Mouse (Mus musculus) forebrain, embryonic 11.5 days (tissue): ENCODE measurements around the gene Tenm2. TPM values are rescaled to one million over a fixed set of nuclear protein-coding genes. Genes with fewer than 3 reads are reported as not detected.

ENCODE experiments used
- ATAC-seq: fragments of 200-750 bp; cut with Nextera tagmentation; replicated peaks from 2 replicates; pipeline ENCODE4 v1.8.0; 2017; ENCODE audit warnings: moderate TSS enrichment; ENCODE audit not compliant: low FRiP score
- DNase-seq: peaks from one replicate; pipeline ENCODE4 v3.0.0-alpha.2; 2017; ENCODE audit warnings: low spot score
- H3K27ac ChIP-seq: fragments of 300-500 bp; sonication (generic); 2 replicates; pipeline ENCODE4 v1.5.1; 2014; ENCODE audit warnings: low read depth, low read length
- H3K27me3 ChIP-seq: fragments of 300-500 bp; sonication (generic); 2 replicates; pipeline ENCODE4 v1.6.1; 2014; ENCODE audit warnings: mild to moderate bottlenecking, low read length, mixed read lengths; ENCODE audit not compliant: control insufficient read depth, insufficient read depth
- H3K36me3 ChIP-seq: fragments of 300-500 bp; sonication (generic); 2 replicates; pipeline ENCODE4 v1.6.1; 2014; ENCODE audit warnings: mild to moderate bottlenecking, low read length, moderate library complexity, mixed read lengths; ENCODE audit not compliant: control insufficient read depth, insufficient read depth
- H3K4me1 ChIP-seq: fragments of 300-500 bp; sonication (generic); replicated peaks from 2 replicates; pipeline ENCODE4 v1.6.1; 2014; ENCODE audit warnings: low read length, mixed read lengths; ENCODE audit not compliant: control insufficient read depth, insufficient read depth
- H3K4me2 ChIP-seq: fragments of 300-500 bp; sonication (generic); 2 replicates; pipeline ENCODE4 v1.6.1; 2014; ENCODE audit warnings: low read depth, mild to moderate bottlenecking, low read length, moderate library complexity, mixed read lengths; ENCODE audit not compliant: severe bottlenecking
- H3K4me3 ChIP-seq: fragments of 300-500 bp; sonication (generic); 2 replicates; pipeline ENCODE4 v1.5.1; 2014; ENCODE audit warnings: low read depth, low read length
- H3K9ac ChIP-seq: fragments of 300-500 bp; sonication (generic); 2 replicates; pipeline ENCODE4 v1.6.1; 2014; ENCODE audit warnings: low read length
- H3K9me3 ChIP-seq: fragments of 300-500 bp; sonication (generic); 2 replicates; pipeline ENCODE4 v1.6.1; 2016; ENCODE audit warnings: low read length, mixed read lengths; ENCODE audit not compliant: control insufficient read depth
- WGBS: fragments of 180-500 bp; shearing (Covaris S2); extraction: QIAGEN DNeasy Blood & Tissue Kit; methylation state at CpG from one replicate; pipeline ENCODE4 v1.1.7; 2014; 5-methylcytosine and 5-hydroxymethylcytosine counted together
- polyA plus RNA-seq: library from polyadenylated mRNA; unstranded; fragments of >200 nt; fragmentation: Nextera tagmentation; extraction: Ambion mirVana; gene quantifications from 2 replicates; pipeline ENCODE4 v1.2.1, GENCODE M21; 2014

The Tenm2 gene
- polyA plus RNA-seq, 1 experiment from 2014 or later = 3.8 TPM

DNA sequence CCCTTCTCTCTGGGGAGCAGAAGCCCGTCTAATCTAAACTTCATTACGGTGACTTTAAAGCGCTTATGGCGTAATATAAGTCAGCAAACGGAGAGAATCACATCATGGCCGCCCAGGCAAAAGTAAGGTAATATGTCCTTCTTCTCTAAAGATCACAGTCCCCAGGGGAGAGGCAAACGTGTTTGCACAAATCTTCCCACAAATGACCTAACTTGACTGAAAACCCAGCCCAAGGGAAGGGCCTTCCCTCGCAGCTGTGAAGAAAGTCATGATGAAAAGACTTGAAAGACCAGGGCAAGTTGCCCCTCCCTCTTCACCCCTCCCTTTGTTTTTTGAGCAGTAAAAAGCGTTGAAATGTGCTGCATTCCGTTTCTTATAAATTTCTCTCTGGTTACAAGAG, 971.9 kb downstream of the Tenm2 start:
- no peak overlapping the region for H3K27ac ChIP-seq
- no peaks in the 10 kb centered on the region for H3K4me1 ChIP-seq
- H3K4me3 ChIP-seq = no peak overlapping the region
- no peaks in the 10 kb centered on the region for H3K36me3 ChIP-seq
- no peak for ATAC-seq
- H3K4me2 ChIP-seq = no peak overlapping the region
- H3K9me3 ChIP-seq = no peaks in the 10 kb centered on the region
- DNase-seq = no peak
- H3K27me3 ChIP-seq = no peaks in the 10 kb centered on the region; the same call in 1 of the 2 replicates
- WGBS = 62% methylated on average over 10 of the region's 10 CpGs
- H3K9ac ChIP-seq = no peak overlapping the region

DNA sequence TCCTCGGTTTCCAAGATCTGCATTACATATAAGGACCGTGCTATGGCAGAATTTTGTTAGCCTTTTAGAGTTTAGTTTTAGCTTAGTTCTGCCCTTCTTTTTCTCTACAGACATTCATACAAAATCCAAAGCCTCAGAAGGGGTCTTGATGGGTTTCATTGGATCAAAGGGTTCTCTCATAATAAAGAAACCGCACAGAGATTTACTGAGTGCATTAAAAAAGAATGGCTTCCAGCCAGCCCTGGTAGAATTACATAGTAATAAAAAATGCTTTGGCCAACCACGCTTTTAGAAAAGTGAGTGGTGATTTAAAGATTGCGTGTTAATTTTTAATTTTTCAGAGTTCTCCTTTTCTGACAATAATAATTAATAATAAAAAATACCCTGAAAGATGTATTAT, 978.6 kb downstream of the Tenm2 start:
- H3K9me3 ChIP-seq = no peaks in the 10 kb centered on the region
- H3K9ac ChIP-seq = no peak overlapping the region
- no peak overlapping the region for H3K4me3 ChIP-seq
- H3K27me3 ChIP-seq = no peaks in the 10 kb centered on the region; the same call in 1 of the 2 replicates
- H3K27ac ChIP-seq = no peak overlapping the region
- H3K36me3 ChIP-seq = no peaks in the 10 kb centered on the region
- 70% methylated on average over 5 of the region's 5 CpGs for WGBS
- ATAC-seq = no peak
- H3K4me2 ChIP-seq = no peak overlapping the region
- no peak for DNase-seq
- no peaks in the 10 kb centered on the region; the same call in 1 of the 2 replicates for H3K4me1 ChIP-seq

DNA sequence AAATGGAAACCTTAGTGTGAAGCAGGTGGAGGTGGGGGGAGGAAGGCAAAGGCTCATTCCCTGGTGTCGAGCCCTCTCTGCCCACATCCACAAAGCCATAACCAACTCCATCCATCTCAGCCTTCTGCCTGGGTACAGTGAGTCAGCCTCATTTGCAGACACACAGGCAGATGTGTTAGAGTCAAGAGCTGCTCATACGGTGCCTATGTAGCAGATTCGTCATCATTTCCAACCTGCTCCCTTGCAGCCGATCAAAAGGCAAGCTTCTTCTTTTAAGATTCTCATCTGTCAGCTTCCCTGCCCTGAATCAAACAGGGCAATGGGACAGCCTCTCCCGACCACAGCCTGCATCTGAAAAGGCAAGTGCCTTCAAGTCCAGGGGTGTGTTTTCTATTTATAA, 979.0 kb downstream of the Tenm2 start:
- H3K4me2 ChIP-seq = no peak overlapping the region
- H3K9ac ChIP-seq = no peak overlapping the region
- H3K27me3 ChIP-seq = no peaks in the 10 kb centered on the region; the same call in 1 of the 2 replicates
- no peak overlapping the region for H3K27ac ChIP-seq
- no peak overlapping the region for H3K4me3 ChIP-seq
- no peaks in the 10 kb centered on the region for H3K36me3 ChIP-seq
- H3K4me1 ChIP-seq = no peaks in the 10 kb centered on the region; the same call in 1 of the 2 replicates
- WGBS = 72% methylated on average over 5 of the region's 5 CpGs
- DNase-seq (no peak), ATAC-seq (no peak)
- no peaks in the 10 kb centered on the region for H3K9me3 ChIP-seq

DNA sequence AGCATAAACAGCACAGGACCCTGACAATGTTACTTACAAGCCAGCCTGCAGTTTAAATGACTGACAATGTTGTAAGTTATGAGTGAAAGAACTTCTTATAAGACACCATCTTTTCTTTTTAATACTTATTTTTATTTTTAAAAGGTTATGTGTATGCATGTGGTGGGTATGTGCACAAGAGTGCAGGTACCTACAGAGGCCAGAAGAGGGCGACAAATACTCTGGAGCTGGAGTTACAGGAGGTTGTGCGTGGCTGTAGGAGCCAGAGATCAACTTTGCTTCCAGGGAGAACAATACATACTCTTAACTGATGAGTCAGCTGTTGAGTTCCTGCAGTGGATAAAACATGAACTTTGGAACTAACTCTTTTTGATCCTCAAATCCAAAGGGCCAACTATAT, 981.7 kb downstream of the Tenm2 start:
- Histone ChIP-seq H3K27ac (no peak overlapping the region), H3K4me1 (peaks cover 2% of the 10 kb centered on the region; the same call in 1 of the 2 replicates), H3K9ac (no peak overlapping the region), H3K36me3 (no peaks in the 10 kb centered on the region), H3K27me3 (no peaks in the 10 kb centered on the region), H3K4me3 (no peak overlapping the region), H3K9me3 (no peaks in the 10 kb centered on the region), H3K4me2 (no peak overlapping the region)
- DNase-seq = no peak
- 88% methylated on average over 2 of the region's 2 CpGs for WGBS
- ATAC-seq = no peak

DNA sequence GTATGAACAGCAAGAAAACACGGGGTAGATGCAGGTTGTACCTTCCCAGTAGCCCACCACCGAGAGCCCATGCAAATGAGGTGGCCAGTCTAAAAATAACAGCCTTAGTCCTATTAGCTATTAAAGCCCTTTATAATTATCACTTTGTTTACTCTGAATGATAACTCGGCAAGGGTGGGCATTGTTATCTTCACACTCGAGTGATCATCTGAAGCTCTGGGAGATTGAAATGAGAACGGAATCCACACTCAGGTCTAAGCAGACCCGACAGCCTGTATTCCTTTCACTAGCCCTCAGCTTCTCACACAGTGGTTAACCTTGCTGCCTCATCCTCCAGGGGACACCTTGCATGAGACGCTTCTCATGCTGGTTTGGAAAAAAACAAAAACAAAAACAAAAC, 985.7 kb downstream of the Tenm2 start:
- no peak for ATAC-seq
- WGBS = 20% methylated on average over 7 of the region's 7 CpGs
- Histone ChIP-seq H3K27me3 (no peaks in the 10 kb centered on the region), H3K27ac (no peak overlapping the region), H3K4me2 (no peak overlapping the region), H3K4me1 (peaks cover 2% of the 10 kb centered on the region; the same call in 1 of the 2 replicates), H3K9ac (no peak overlapping the region), H3K36me3 (no peaks in the 10 kb centered on the region), H3K4me3 (no peak overlapping the region), H3K9me3 (no peaks in the 10 kb centered on the region)
- no peak for DNase-seq

DNA sequence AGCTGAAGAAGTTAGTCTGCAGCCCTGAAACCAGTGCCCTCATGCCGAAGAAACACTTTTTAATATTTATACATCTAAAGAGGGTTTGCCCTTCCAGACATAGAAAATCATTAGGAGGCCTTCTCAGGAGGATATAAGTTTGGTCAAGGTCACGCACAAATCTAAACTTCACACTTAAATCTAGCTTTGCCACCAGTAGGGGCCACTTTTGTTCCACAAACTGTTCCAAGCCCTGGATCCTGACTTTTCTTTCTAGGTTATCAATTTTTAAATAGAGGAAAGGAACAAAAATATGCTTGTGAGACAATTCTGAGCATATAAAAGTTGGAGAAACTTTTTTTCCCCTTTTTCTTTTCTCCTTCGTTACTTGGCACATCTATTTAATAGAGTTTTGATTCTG, 989.6 kb downstream of the Tenm2 start:
- no peak for ATAC-seq

DNA sequence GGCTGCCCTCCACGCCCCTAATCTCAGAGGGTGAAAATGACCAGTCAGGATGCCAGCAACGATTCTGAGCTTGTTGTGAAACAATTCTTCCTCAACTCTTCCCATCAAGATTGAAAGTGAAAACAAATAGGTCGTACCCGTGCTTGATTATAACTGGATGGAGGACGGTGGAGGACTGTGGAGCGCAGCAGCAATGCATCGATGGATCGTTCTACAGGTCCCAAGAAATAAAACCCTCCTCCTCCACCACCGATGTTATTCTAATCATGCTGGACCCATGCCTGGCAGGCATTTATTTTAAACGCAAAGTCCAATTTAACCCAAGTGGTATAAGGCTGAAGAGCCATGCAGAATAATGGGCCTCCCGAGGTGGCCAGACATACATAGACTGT, 991.3 kb downstream of the Tenm2 start:
- no peak overlapping the region for H3K9ac ChIP-seq
- no peak overlapping the region for H3K4me3 ChIP-seq
- WGBS = 90% methylated on average over 11 of the region's 11 CpGs
- ATAC-seq (no peak), DNase-seq (no peak)
- H3K36me3 ChIP-seq = no peaks in the 10 kb centered on the region
- H3K27me3 ChIP-seq = no peaks in the 10 kb centered on the region
- no peak overlapping the region for H3K27ac ChIP-seq
- no peaks in the 10 kb centered on the region for H3K9me3 ChIP-seq
- no peak overlapping the region for H3K4me2 ChIP-seq
- H3K4me1 ChIP-seq = 0 out of 2 replicates have a peak, but pooled peaks cover 2% of the 10 kb centered on the region

More for the DNA sequence above, 989.6 kb downstream of the Tenm2 start:
- 89% methylated on average over 3 of the region's 3 CpGs for WGBS
- H3K9ac ChIP-seq = no peak overlapping the region
- no peak for DNase-seq
- no peaks in the 10 kb centered on the region for H3K27me3 ChIP-seq
- no peak overlapping the region for H3K4me2 ChIP-seq
- H3K27ac ChIP-seq = no peak overlapping the region
- no peaks in the 10 kb centered on the region for H3K9me3 ChIP-seq
- no peaks in the 10 kb centered on the region for H3K36me3 ChIP-seq
- peaks cover 4% of the 10 kb centered on the region; the same call in 1 of the 2 replicates for H3K4me1 ChIP-seq
- H3K4me3 ChIP-seq = no peak overlapping the region

DNA sequence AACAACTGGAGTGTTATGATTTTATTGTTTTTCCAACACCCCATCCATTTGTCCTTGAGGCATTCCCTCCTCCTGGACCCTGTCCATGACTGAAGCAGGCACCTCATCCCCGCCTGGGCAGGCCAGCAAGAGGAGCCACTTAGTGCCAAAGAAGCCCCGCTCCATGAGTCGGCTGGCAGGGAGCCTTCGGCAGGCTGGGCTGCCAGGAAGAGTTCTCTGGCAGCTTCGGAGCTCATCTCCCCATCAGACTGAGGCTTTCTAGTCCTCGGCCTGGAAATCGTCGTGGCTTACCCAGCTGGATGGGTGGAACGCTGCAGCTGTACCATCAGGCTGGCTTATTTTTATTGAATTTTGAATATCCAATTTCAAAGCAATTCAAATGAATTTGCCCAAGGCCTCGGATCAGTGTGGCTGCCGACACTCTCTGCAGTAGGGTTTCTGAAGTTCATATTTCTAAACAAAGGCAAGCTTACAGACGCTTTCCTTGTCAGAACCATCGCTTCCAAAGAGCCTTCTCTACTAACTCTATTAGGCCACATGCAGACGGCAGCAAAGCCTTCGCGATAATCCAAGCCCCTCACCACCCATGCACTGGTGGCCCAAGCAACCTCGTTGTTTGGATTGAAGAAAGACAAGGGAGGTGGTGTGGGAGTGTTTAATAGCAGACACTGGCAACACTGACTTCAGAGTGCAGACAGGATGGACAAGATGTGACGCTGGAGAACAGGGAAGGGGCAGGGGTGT, 991.8 kb downstream of the Tenm2 start:
- no peak overlapping the region for H3K27ac ChIP-seq
- DNase-seq = no peak
- H3K9ac ChIP-seq = no peak overlapping the region
- no peak for ATAC-seq
- 80% methylated on average over 18 of the region's 18 CpGs for WGBS
- H3K4me3 ChIP-seq = no peak overlapping the region
- H3K9me3 ChIP-seq = no peaks in the 10 kb centered on the region
- H3K27me3 ChIP-seq = no peaks in the 10 kb centered on the region
- H3K4me1 ChIP-seq = 0 out of 2 replicates have a peak, but pooled peaks cover 2% of the 10 kb centered on the region
- H3K36me3 ChIP-seq = no peaks in the 10 kb centered on the region
- H3K4me2 ChIP-seq = no peak overlapping the region

DNA sequence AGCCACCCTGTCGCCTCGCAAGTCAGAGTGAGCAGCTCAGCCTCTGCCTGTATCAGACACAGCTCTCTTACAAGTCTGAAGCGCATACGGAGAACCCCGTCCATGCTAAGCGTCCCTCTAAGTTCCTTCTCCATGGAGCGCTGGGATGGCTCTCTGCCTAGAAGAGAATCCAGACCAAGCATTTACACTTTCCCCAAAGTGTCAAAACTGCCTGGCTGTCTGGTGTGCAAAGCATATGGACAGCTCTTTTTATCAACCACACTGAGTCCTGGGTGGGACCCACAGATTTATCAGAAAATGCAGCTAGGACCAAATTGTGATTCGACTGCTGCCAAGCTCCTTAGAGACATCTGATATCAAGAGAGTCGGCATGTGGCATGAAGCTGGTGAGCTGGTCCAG, 996.9 kb downstream of the Tenm2 start:
- Histone ChIP-seq H3K36me3 (no peaks in the 10 kb centered on the region), H3K9ac (no peak overlapping the region), H3K4me1 (0 out of 2 replicates have a peak, but pooled peaks cover 2% of the 10 kb centered on the region), H3K9me3 (no peaks in the 10 kb centered on the region), H3K27me3 (no peaks in the 10 kb centered on the region), H3K27ac (no peak overlapping the region), H3K4me2 (no peak overlapping the region), H3K4me3 (no peak overlapping the region)
- ATAC-seq = no peak
- no peak for DNase-seq
- WGBS = 93% methylated on average over 9 of the region's 9 CpGs
